Mouse (Mus musculus) bone marrow, adult 2 months (tissue): ENCODE measurements around the gene Grik4.

ENCODE experiments used
- CTCF ChIP-seq: fragments of 200-500 bp; IDR thresholded peaks from 2 replicates; pipeline ENCODE4 v1.5.1; 2011; ENCODE audit warnings: low read length, control low read depth; ENCODE audit not compliant: control insufficient read depth, insufficient read depth
- POLR2A ChIP-seq: fragments of 200-500 bp; IDR thresholded peaks from 2 replicates; pipeline ENCODE4 v1.6.1; 2011; ENCODE audit warnings: low read depth, mild to moderate bottlenecking, control low read depth, low read length, borderline replicate concordance; ENCODE audit not compliant: control insufficient read depth

DNA sequence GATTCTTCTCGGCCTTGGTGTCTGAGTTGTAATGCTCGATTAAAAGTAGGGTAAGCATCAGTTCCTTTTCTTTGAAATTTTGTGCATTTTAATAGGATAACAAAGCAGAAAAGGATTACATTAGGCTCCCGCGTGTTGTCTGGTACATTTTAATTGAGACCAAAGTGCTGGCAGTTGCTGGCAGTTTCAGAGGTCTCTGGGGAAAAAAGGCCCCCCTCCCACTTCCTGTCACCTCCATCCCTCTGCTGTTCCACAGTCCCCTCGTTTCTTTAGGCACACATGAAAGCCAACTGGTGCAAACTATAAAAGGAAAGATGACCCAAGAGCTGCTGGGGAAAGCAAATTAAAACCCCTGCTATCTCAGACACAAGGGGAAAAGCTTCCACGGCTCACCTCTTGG, 411.3 kb downstream of the Grik4 start:
- TF ChIP-seq CTCF (no peak), POLR2A (no peak)
